Mouse (Mus musculus) forebrain, embryonic 10.5 days (tissue): ENCODE results near the gene Herc4. TPM values are rescaled to one million over a fixed set of nuclear protein-coding genes. Genes with fewer than 3 reads are reported as not detected.

Experiments
- DNase-seq: peaks from one replicate; pipeline ENCODE4 v3.0.0-alpha.2; 2017; ENCODE audit warnings: low spot score; ENCODE audit errors: extremely low spot score
- H3K27ac ChIP-seq: fragments of 300-500 bp; sonication (generic); 2 replicates; pipeline ENCODE4 v1.5.1; 2016; ENCODE audit warnings: mild to moderate bottlenecking
- H3K27me3 ChIP-seq: fragments of 300-500 bp; sonication (generic); 2 replicates; pipeline ENCODE4 v1.6.1; 2016; ENCODE audit warnings: mild to moderate bottlenecking; ENCODE audit not compliant: poor library complexity, severe bottlenecking
- H3K36me3 ChIP-seq: fragments of 300-500 bp; sonication (generic); replicated peaks from 2 replicates; pipeline ENCODE4 v1.6.1; 2016; ENCODE audit warnings: mild to moderate bottlenecking, moderate library complexity
- H3K4me1 ChIP-seq: fragments of 300-500 bp; sonication (generic); 2 replicates; pipeline ENCODE4 v1.6.1; 2016
- H3K4me3 ChIP-seq: fragments of 300-500 bp; sonication (generic); 2 replicates; pipeline ENCODE4 v1.5.1; 2016; ENCODE audit warnings: mild to moderate bottlenecking, moderate library complexity
- H3K9me3 ChIP-seq: fragments of 300-500 bp; sonication (generic); 2 replicates; pipeline ENCODE4 v1.6.1; 2016; ENCODE audit warnings: mild to moderate bottlenecking, moderate library complexity
- WGBS: fragments of 180-500 bp; shearing (Covaris S2); methylation state at CpG from one replicate; pipeline ENCODE4 v1.1.7; 2016; 5-methylcytosine and 5-hydroxymethylcytosine counted together
- polyA plus RNA-seq: library from polyadenylated mRNA; unstranded; fragments of >200 nt; fragmentation: Nextera tagmentation; extraction: Ambion mirVana; gene quantifications from 2 replicates; pipeline ENCODE4 v1.2.1, GENCODE M21; 2016

Herc4 gene
- polyA plus RNA-seq: 50.0 and 54.0 TPM in 2 replicates

- under 1% methylated on average over 43 of the region's 44 CpGs for WGBS
- H3K27me3 ChIP-seq: no peaks in the 10 kb centered on the region
- peak; percentile 97 for DNase-seq
- H3K4me1 ChIP-seq: peaks cover 13% of the 10 kb centered on the region
- H3K36me3 ChIP-seq: peaks cover 28% of the 10 kb centered on the region
- H3K4me3 ChIP-seq: peak within 1 kb of the TSS; percentile 96
- peak within 1 kb of the TSS; percentile 96 for H3K27ac ChIP-seq
- H3K9me3 ChIP-seq: no peaks in the 10 kb centered on the region
Measured at GRCm38 (mm10) chr10:63243493-63244054, at the start of gene Herc4. Gene Herc4 (plus strand): TSS chr10:63243810.

DNA sequence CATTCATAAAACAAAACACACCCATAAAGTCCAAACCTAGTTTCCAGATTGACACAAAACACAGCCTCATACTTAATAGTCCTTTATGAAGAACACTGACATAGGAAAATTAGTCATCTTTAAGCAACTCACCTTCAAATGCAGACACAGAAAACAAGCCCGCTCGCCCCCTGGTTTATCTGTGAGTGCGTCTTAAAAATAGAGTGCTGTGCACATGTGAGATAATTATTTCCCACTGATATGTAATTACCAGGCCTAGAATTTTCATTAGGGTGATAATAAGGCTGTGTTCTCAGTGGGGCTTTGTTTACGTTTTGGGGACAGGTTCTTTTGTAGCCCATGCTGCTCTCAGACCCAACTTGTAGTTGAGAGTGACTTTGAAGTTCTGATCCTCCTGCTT lies 44.6 kb upstream of the Herc4 start:
- Histone ChIP-seq H3K36me3 (no peaks in the 10 kb centered on the region), H3K27ac (no peak overlapping the region), H3K4me3 (no peak overlapping the region), H3K4me1 (no peaks in the 10 kb centered on the region), H3K9me3 (no peaks in the 10 kb centered on the region), H3K27me3 (no peaks in the 10 kb centered on the region)
- 85% methylated on average over 4 of the region's 4 CpGs for WGBS
- no peak for DNase-seq

DNA sequence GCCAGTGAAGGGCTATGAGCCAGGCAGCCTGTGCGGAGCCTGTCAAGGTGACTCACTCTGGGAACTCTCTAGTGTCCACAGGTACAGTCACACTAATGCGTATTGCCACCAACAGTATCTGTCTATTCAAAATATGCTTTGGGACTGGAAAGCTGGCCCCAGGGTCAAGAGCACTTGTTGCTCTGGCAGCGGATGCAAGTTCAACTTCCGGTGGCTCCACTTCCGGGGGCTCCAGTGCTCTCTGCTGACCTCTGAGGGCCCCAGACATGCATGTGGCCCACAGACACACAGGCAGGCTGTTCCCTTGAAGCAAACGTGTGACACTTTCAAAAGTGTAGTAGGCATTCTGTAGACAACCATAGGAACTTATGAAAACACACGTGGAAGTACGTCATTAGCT lies 42.1 kb upstream of the Herc4 start:
- no peaks in the 10 kb centered on the region for H3K4me1 ChIP-seq
- H3K27me3 ChIP-seq: no peaks in the 10 kb centered on the region
- 82% methylated on average over 8 of the region's 8 CpGs for WGBS
- no peaks in the 10 kb centered on the region for H3K36me3 ChIP-seq
- DNase-seq: no peak
- no peak overlapping the region for H3K27ac ChIP-seq
- no peak overlapping the region for H3K4me3 ChIP-seq
- H3K9me3 ChIP-seq: no peaks in the 10 kb centered on the region

- Histone ChIP-seq H3K4me1 (no peaks in the 10 kb centered on the region), H3K9me3 (no peaks in the 10 kb centered on the region), H3K36me3 (no peaks in the 10 kb centered on the region), H3K27ac (no peak overlapping the region), H3K27me3 (no peaks in the 10 kb centered on the region), H3K4me3 (no peak overlapping the region)
- DNase-seq: no peak
- whole genome bisulfite sequencing: 96% methylated on average over 3 of the region's 3 CpGs
Measured at GRCm38 (mm10) chr10:63203002-63203401, 40.6 kb upstream of the Herc4 start.

DNA sequence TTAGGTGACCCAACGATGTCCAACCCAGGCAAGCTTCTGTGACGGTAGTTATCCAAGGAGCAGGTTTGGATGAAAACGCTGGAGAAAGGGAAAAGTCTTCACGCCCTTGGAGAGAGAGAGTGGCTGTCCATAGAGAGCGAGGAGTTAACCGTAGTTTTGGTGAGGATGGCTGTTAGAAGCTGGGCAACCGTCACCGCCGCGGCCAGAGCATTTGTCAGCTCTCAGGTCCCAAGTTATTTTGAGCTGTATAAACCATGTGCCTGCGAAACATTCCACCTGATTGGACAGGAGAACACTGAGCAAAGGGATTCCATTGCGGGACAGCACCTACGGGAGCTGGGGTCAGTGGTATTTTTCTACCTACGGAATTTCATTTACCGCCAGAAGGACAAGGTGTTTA lies 39.9 kb upstream of the Herc4 start, which contains the start of gene Mypn:
Mypn (minus strand) TSS at position 225 of the 400 bp plus-strand sequence.
- no peaks in the 10 kb centered on the region for H3K36me3 ChIP-seq
- DNase-seq: no peak
- WGBS: 92% methylated on average over 15 of the region's 15 CpGs
- H3K4me1 ChIP-seq: no peaks in the 10 kb centered on the region
- no peak within 1 kb of the TSS for H3K27ac ChIP-seq
- H3K4me3 ChIP-seq: no peak within 1 kb of the TSS
- H3K9me3 ChIP-seq: no peaks in the 10 kb centered on the region
- H3K27me3 ChIP-seq: no peaks in the 10 kb centered on the region

DNA sequence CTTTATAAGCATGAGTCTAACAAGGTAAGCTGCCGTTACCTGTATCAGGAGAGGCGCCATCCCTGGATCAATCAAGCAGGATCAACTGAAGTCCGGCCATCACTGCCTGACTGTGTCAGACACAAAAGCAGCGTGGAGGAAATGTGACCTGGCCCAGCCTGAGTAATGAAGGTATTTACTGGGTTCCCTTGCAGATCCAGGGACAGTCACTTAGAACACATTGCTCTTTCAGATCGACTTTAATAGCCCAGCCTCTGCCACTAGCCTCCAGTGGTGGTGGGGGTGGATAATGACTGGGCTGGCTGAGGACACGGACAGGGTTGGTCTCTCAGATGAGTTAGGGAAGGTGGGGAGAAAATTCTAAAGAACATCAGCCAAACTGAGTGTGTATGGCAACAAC lies 34.7 kb upstream of the Herc4 start:
- DNase-seq: no peak
- no peak overlapping the region for H3K27ac ChIP-seq
- no peak overlapping the region for H3K4me3 ChIP-seq
- H3K4me1 ChIP-seq: no peaks in the 10 kb centered on the region
- no peaks in the 10 kb centered on the region for H3K36me3 ChIP-seq
- H3K27me3 ChIP-seq: no peaks in the 10 kb centered on the region
- H3K9me3 ChIP-seq: no peaks in the 10 kb centered on the region
- 68% methylated on average over 6 of the region's 6 CpGs for WGBS

- DNase-seq: no peak
Measured at GRCm38 (mm10) chr10:63221081-63221783, 22.4 kb upstream of the Herc4 start.

DNA sequence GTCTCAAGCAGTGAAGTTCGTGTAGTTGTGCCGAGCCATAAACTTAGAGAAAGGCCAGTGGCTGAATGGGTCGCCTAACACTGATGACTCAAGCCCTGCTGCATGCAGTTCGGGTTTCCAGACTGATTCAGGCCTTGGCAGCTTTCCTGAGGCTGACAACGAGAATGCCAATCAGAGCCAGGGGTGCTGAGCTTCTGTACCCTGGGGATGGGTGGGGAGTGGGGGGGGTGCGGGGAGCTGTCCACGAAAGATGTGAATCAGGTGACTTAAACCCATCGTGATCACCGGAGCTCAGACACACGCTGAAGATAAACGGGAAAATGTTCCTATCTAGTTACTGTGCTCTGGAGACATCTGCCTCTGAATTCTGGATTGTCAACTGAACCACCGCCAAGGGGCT lies 19.3 kb upstream of the Herc4 start:
- Histone ChIP-seq H3K4me3 (no peak overlapping the region), H3K4me1 (no peaks in the 10 kb centered on the region), H3K27ac (no peak overlapping the region), H3K36me3 (no peaks in the 10 kb centered on the region), H3K9me3 (no peaks in the 10 kb centered on the region), H3K27me3 (no peaks in the 10 kb centered on the region; the same call in 1 of the 2 replicates)
- 79% methylated on average over 12 of the region's 12 CpGs for WGBS
- DNase-seq: no peak

More at GRCm38 (mm10) chr10:63221081-63221783, 22.4 kb upstream of the Herc4 start:
- H3K36me3 ChIP-seq: no peaks in the 10 kb centered on the region
- H3K27ac ChIP-seq: no peak overlapping the region
- H3K27me3 ChIP-seq: no peaks in the 10 kb centered on the region; the same call in 1 of the 2 replicates
- H3K4me3 ChIP-seq: no peak overlapping the region
- no peaks in the 10 kb centered on the region for H3K9me3 ChIP-seq
- no peaks in the 10 kb centered on the region for H3K4me1 ChIP-seq
- WGBS: 73% methylated on average over 7 of the region's 7 CpGs

DNA sequence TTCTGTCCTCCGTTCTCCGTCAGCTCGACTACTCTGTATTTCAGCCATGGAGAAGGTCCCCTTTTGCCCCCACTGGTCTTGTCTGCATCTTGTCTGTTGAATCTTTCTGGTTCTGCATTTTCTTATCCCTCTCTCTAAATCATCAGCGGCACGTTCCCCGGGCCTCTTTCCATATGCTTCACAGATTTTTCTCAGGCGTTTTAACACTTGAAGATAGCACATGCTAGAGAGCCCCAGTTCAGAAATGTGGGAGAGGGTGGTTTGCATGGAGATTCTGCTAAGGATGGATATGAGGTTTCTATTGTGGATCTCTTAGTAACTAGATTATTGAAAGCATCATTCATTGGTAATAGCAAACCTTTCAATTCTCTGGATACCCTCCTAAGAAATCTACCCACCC lies 13.3 kb upstream of the Herc4 start:
- 89% methylated on average over 7 of the region's 7 CpGs for WGBS
- Histone ChIP-seq H3K27me3 (no peaks in the 10 kb centered on the region), H3K36me3 (no peaks in the 10 kb centered on the region), H3K4me1 (no peaks in the 10 kb centered on the region), H3K4me3 (no peak overlapping the region), H3K9me3 (no peaks in the 10 kb centered on the region), H3K27ac (no peak overlapping the region)
- DNase-seq: no peak

- H3K27ac ChIP-seq: no peak overlapping the region
- no peak overlapping the region for H3K4me3 ChIP-seq
- H3K4me1 ChIP-seq: no peaks in the 10 kb centered on the region
- WGBS: 62% methylated on average over 5 of the region's 5 CpGs
- H3K27me3 ChIP-seq: no peaks in the 10 kb centered on the region
- DNase-seq: no peak
- H3K9me3 ChIP-seq: no peaks in the 10 kb centered on the region
- H3K36me3 ChIP-seq: no peaks in the 10 kb centered on the region
Measured at GRCm38 (mm10) chr10:63230854-63231253, 12.8 kb upstream of the Herc4 start.

GRCm38 (mm10) chr10:63231630-63232029 lies 12.0 kb upstream of the Herc4 start:
- H3K27me3 ChIP-seq: no peaks in the 10 kb centered on the region

GRCm38 (mm10) chr10:63234133-63234532 lies 9.5 kb upstream of the Herc4 start:
- H3K27ac ChIP-seq: no peak overlapping the region
- no peaks in the 10 kb centered on the region for H3K36me3 ChIP-seq
- no peak for DNase-seq
- WGBS: 87% methylated on average over 5 of the region's 5 CpGs
- no peaks in the 10 kb centered on the region for H3K4me1 ChIP-seq
- no peaks in the 10 kb centered on the region for H3K27me3 ChIP-seq
- H3K9me3 ChIP-seq: no peaks in the 10 kb centered on the region
- no peak overlapping the region for H3K4me3 ChIP-seq

More at GRCm38 (mm10) chr10:63231630-63232029, 12.0 kb upstream of the Herc4 start:
- H3K36me3 ChIP-seq: no peaks in the 10 kb centered on the region
- H3K4me3 ChIP-seq: no peak overlapping the region
- no peaks in the 10 kb centered on the region for H3K4me1 ChIP-seq
- no peaks in the 10 kb centered on the region for H3K9me3 ChIP-seq
- no peak overlapping the region for H3K27ac ChIP-seq
- no peak for DNase-seq
- 89% methylated on average over 5 of the region's 5 CpGs for WGBS

GRCm38 (mm10) chr10:63235889-63236288 lies 7.7 kb upstream of the Herc4 start:
- no peak overlapping the region for H3K27ac ChIP-seq
- H3K4me1 ChIP-seq: no peaks in the 10 kb centered on the region
- no peak for DNase-seq
- H3K9me3 ChIP-seq: no peaks in the 10 kb centered on the region
- H3K4me3 ChIP-seq: no peak overlapping the region
- WGBS: 84% methylated on average over 8 of the region's 8 CpGs
- H3K27me3 ChIP-seq: no peaks in the 10 kb centered on the region
- no peaks in the 10 kb centered on the region for H3K36me3 ChIP-seq
